Mouse (Mus musculus) embryo, embryonic 9.5 days (tissue): ENCODE measurements at regions not wholly inside any gene's neighbourhood (a gene's known extent, or its start where the extent isn't known, plus 50 kb on each side); places are given as distances from the start of the nearest gene placed in this dataset.
A peak's percentile ranks its signal among the peaks of the same experiment; 100 is the strongest.

Experiments
- DNase-seq: peaks from one replicate; pipeline ENCODE4 v3.0.0-alpha.2; 2017; ENCODE audit errors: extremely low spot score

DNA sequence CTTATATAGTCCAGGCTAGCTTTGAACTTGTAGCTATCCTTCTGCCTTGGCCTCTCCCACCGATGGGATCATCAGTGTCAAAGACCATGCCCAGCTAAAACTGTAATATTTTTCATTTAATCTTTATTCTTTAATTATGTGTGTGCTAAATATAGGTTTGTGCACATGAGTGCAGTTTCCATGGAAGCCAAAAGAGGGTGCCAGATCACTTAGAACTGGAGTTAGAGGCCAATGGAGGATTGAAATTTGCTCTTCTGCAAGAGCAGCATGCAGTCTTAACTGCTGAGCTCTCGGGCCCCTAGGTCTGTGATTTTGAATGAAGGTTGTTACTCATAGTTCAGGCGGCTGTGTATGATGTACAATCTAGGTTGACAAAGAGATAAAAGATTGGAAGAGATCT lies 66.6 kb upstream of the Slc22a22 start:
- DNase-seq = no peak

DNA sequence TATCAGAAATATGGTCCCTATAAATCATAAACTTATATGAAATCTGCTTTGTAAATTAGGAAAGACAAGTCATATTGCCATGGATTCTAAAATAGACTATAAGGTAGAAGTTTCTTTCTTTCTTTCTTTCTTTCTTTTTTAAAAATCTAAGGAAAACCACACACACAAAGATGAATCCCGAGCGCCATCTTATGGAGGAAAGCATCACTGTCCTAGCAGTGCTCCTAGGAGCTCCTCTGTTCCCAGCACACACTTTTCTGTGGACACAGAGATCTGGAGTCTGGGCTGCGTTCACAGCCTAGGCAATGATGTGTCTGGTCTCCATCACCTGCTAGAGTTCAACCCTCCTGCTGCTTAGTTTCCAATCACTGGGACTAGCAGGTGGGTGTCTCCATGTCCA lies 65.2 kb upstream of the Slc22a22 start:
- DNase-seq = peak; percentile 26

DNA sequence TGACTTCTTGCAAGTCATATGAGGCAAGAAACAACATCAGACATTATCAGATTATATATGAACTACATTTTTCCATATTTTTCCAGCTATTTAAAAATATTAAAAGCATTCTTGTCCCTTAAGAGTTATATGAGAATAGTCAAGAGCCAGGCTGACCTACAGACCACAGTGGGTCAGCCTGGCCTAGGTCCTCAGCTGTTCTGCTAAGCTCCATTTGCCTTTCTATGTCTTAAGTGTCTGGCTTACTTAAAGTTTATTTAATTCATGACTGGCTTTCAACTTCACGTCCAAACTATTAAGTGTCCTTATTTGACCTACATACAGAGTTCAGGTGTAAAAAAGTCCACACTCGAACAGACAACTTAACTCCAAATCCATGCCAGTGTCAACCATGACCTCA lies 58.1 kb upstream of the Slc22a22 start:
- DNase-seq = no peak
